Mouse (Mus musculus): ENCODE results near the gene Mdga1. TPM values are rescaled to one million over a fixed set of nuclear protein-coding genes. Genes with fewer than 3 reads are reported as not detected.

The Mdga1 gene
- polyA plus RNA-seq, 1 experiment from 2014 or later = 10.2 TPM

- ATAC-seq (ENCODE audit: low read depth) = peak; percentile 72
- Histone ChIP-seq H3K4me3 (peak overlapping the region; percentile 67), H3K27ac (replicated peaks) (peak overlapping the region; percentile 85), H3K4me1 (replicated peaks) (peaks cover 61% of the 10 kb centered on the region), H3K4me2 (peak overlapping the region; percentile 98), H3K9me3 (no peaks in the 10 kb centered on the region), H3K27me3 (peaks cover 48% of the 10 kb centered on the region), H3K9ac (peak overlapping the region; percentile 81), H3K36me3 (no peaks in the 10 kb centered on the region)
- WGBS = 1% methylated on average over 67 of the region's 67 CpGs
Observed at GRCm38 (mm10) chr17:29888981-29889980, 80.6 kb downstream of the Mdga1 start.

- Histone ChIP-seq H3K36me3 (no peaks in the 10 kb centered on the region), H3K4me3 (peak overlapping the region; percentile 67), H3K27me3 (peaks cover 48% of the 10 kb centered on the region), H3K27ac (replicated peaks) (peak overlapping the region; percentile 85), H3K4me2 (peak overlapping the region; percentile 98), H3K9me3 (no peaks in the 10 kb centered on the region), H3K9ac (peak overlapping the region; percentile 81), H3K4me1 (replicated peaks) (peaks cover 72% of the 10 kb centered on the region)
- ATAC-seq (ENCODE audit: low read depth) = peak; percentile 40
- under 1% methylated on average over 89 of the region's 93 CpGs for WGBS
Observed at GRCm38 (mm10) chr17:29887881-29888826, 81.7 kb downstream of the Mdga1 start.

- peaks cover 48% of the 10 kb centered on the region for H3K27me3 ChIP-seq
- H3K27ac ChIP-seq (replicated peaks) = peak overlapping the region; percentile 85
- no peaks in the 10 kb centered on the region for H3K36me3 ChIP-seq
- peak overlapping the region; percentile 98 for H3K4me2 ChIP-seq
- H3K9me3 ChIP-seq = no peaks in the 10 kb centered on the region
- peak; percentile 23 for ATAC-seq (ENCODE audit: low read depth)
- H3K4me3 ChIP-seq = peak overlapping the region; percentile 67
- peaks cover 78% of the 10 kb centered on the region for H3K4me1 ChIP-seq (replicated peaks)
- peak overlapping the region; percentile 81 for H3K9ac ChIP-seq
- under 1% methylated on average over 56 of the region's 57 CpGs for WGBS
Observed at GRCm38 (mm10) chr17:29887271-29887880, 82.5 kb downstream of the Mdga1 start.

- H3K9me3 ChIP-seq = no peaks in the 10 kb centered on the region
- ATAC-seq (ENCODE audit: low read depth) = 0 out of 2 replicates have a peak, but pooled peaks have one; percentile 4
- peak overlapping the region; percentile 98 for H3K4me2 ChIP-seq
- peak overlapping the region; percentile 81 for H3K9ac ChIP-seq
- H3K27ac ChIP-seq (replicated peaks) = peak overlapping the region; percentile 85
- H3K36me3 ChIP-seq = no peaks in the 10 kb centered on the region
- under 1% methylated on average over 39 of the region's 39 CpGs for WGBS
- peak overlapping the region; percentile 67 for H3K4me3 ChIP-seq
- peaks cover 48% of the 10 kb centered on the region for H3K27me3 ChIP-seq
- H3K4me1 ChIP-seq (replicated peaks) = peaks cover 74% of the 10 kb centered on the region
Observed at GRCm38 (mm10) chr17:29886655-29887251, 83.1 kb downstream of the Mdga1 start.

- Histone ChIP-seq H3K36me3 (no peaks in the 10 kb centered on the region), H3K27me3 (peaks cover 42% of the 10 kb centered on the region), H3K9ac (peak overlapping the region; percentile 81), H3K4me3 (peak overlapping the region; percentile 67), H3K4me1 (replicated peaks) (peaks cover 74% of the 10 kb centered on the region), H3K4me2 (peak overlapping the region; percentile 98), H3K9me3 (no peaks in the 10 kb centered on the region), H3K27ac (replicated peaks) (peak overlapping the region; percentile 85)
- WGBS = 1% methylated on average over 4 of the region's 4 CpGs
- ATAC-seq (ENCODE audit: low read depth) = no peak
Observed at GRCm38 (mm10) chr17:29886061-29886460, 83.8 kb downstream of the Mdga1 start.

- Histone ChIP-seq H3K4me2 (peak overlapping the region; percentile 98), H3K27ac (replicated peaks) (peak overlapping the region; percentile 85), H3K9ac (peak overlapping the region; percentile 81), H3K27me3 (peaks cover 28% of the 10 kb centered on the region), H3K4me1 (replicated peaks) (peaks cover 69% of the 10 kb centered on the region), H3K4me3 (peak overlapping the region; percentile 67), H3K9me3 (no peaks in the 10 kb centered on the region), H3K36me3 (no peaks in the 10 kb centered on the region)
- WGBS = 24% methylated on average over 6 of the region's 6 CpGs
- ATAC-seq (ENCODE audit: low read depth) = no peak
Observed at GRCm38 (mm10) chr17:29884596-29884995, 85.3 kb downstream of the Mdga1 start.

GRCm38 (mm10) chr17:29883351-29883750 is 86.5 kb downstream of the Mdga1 start:
- Histone ChIP-seq H3K27me3 (peaks cover 23% of the 10 kb centered on the region), H3K4me3 (peak overlapping the region; percentile 67), H3K4me1 (replicated peaks) (peaks cover 61% of the 10 kb centered on the region), H3K27ac (replicated peaks) (peak overlapping the region; percentile 85), H3K9ac (peak overlapping the region; percentile 81), H3K4me2 (peak overlapping the region; percentile 98), H3K36me3 (no peaks in the 10 kb centered on the region), H3K9me3 (no peaks in the 10 kb centered on the region)
- no peak for ATAC-seq (ENCODE audit: low read depth)
- 28% methylated on average over 9 of the region's 9 CpGs for WGBS

- Histone ChIP-seq H3K36me3 (no peaks in the 10 kb centered on the region), H3K4me2 (peak overlapping the region; percentile 98), H3K27me3 (peaks cover 23% of the 10 kb centered on the region), H3K9ac (peak overlapping the region; percentile 81; the same call in 1 of the 2 replicates), H3K4me3 (peak overlapping the region; percentile 67; the same call in 1 of the 2 replicates), H3K9me3 (no peaks in the 10 kb centered on the region), H3K4me1 (replicated peaks) (peaks cover 60% of the 10 kb centered on the region), H3K27ac (replicated peaks) (peak overlapping the region; percentile 85; the same call in 1 of the 2 replicates)
- WGBS = 0% methylated on average over 5 of the region's 5 CpGs
- ATAC-seq (ENCODE audit: low read depth) = no peak
Observed at GRCm38 (mm10) chr17:29882885-29883284, 87.0 kb downstream of the Mdga1 start.

- Histone ChIP-seq H3K27ac (replicated peaks) (no peak overlapping the region), H3K27me3 (peaks cover 11% of the 10 kb centered on the region), H3K4me3 (no peak overlapping the region), H3K4me1 (replicated peaks) (peaks cover 33% of the 10 kb centered on the region), H3K9ac (0 out of 2 replicates have a peak overlapping the region, but pooled peaks have one; percentile 8), H3K9me3 (no peaks in the 10 kb centered on the region), H3K4me2 (no peak overlapping the region), H3K36me3 (no peaks in the 10 kb centered on the region)
- no peak for ATAC-seq (ENCODE audit: low read depth)
- WGBS = 40% methylated on average over 10 of the region's 10 CpGs
Observed at GRCm38 (mm10) chr17:29880251-29880650, 89.6 kb downstream of the Mdga1 start.

GRCm38 (mm10) chr17:29878990-29879389 is 90.9 kb downstream of the Mdga1 start:
- Histone ChIP-seq H3K4me3 (no peak overlapping the region), H3K36me3 (no peaks in the 10 kb centered on the region), H3K9ac (no peak overlapping the region), H3K4me2 (no peak overlapping the region), H3K9me3 (no peaks in the 10 kb centered on the region), H3K27me3 (peaks cover 3% of the 10 kb centered on the region; the same call in 1 of the 2 replicates), H3K27ac (replicated peaks) (no peak overlapping the region), H3K4me1 (replicated peaks) (peaks cover 32% of the 10 kb centered on the region)
- no peak for ATAC-seq (ENCODE audit: low read depth)
- WGBS = 86% methylated on average over 10 of the region's 10 CpGs

All from neural tube, embryonic 13.5 days (tissue).